Mouse (Mus musculus) heart, embryonic 12.5 days (tissue): ENCODE results near the gene Lad1. TPM values are rescaled to one million over a fixed set of nuclear protein-coding genes. Genes with fewer than 3 reads are reported as not detected.
A peak's percentile ranks its signal among the peaks of the same experiment; 100 is the strongest.

ENCODE experiments used
- ATAC-seq: fragments of 200-750 bp; cut with Nextera tagmentation; 2 replicates; pipeline ENCODE4 v1.8.0; 2017; ENCODE audit warnings: moderate TSS enrichment, moderate library complexity; ENCODE audit not compliant: insufficient number of reproducible peaks, low FRiP score
- H3K27ac ChIP-seq: fragments of 300-500 bp; sonication (generic); 2 replicates; pipeline ENCODE4 v1.5.1; 2016; ENCODE audit warnings: mild to moderate bottlenecking, moderate library complexity; ENCODE audit not compliant: poor library complexity, severe bottlenecking
- H3K27me3 ChIP-seq: fragments of 300-500 bp; sonication (generic); replicated peaks from 2 replicates; pipeline ENCODE4 v1.6.1; 2016; ENCODE audit warnings: mild to moderate bottlenecking, moderate library complexity
- H3K36me3 ChIP-seq: fragments of 300-500 bp; sonication (generic); 2 replicates; pipeline ENCODE4 v1.6.1; 2016; ENCODE audit warnings: mild to moderate bottlenecking, moderate library complexity
- H3K4me1 ChIP-seq: fragments of 300-500 bp; sonication (generic); replicated peaks from 2 replicates; pipeline ENCODE4 v1.6.1; 2016; ENCODE audit warnings: mild to moderate bottlenecking
- H3K4me2 ChIP-seq: fragments of 300-500 bp; sonication (generic); 2 replicates; pipeline ENCODE4 v1.6.1; 2016; ENCODE audit warnings: mild to moderate bottlenecking, moderate library complexity
- H3K4me3 ChIP-seq: fragments of 300-500 bp; sonication (generic); 2 replicates; pipeline ENCODE4 v1.5.1; 2016; ENCODE audit warnings: mild to moderate bottlenecking
- H3K9ac ChIP-seq: fragments of 300-500 bp; sonication (generic); 2 replicates; pipeline ENCODE4 v1.6.1; 2016; ENCODE audit warnings: mild to moderate bottlenecking, moderate library complexity
- H3K9me3 ChIP-seq: fragments of 300-500 bp; sonication (generic); replicated peaks from 2 replicates; pipeline ENCODE4 v1.6.1; 2016; ENCODE audit warnings: mild to moderate bottlenecking, moderate library complexity
- WGBS: fragments of 180-500 bp; shearing (Covaris S2); methylation state at CpG from one replicate; pipeline ENCODE4 v1.1.7; 2016; 5-methylcytosine and 5-hydroxymethylcytosine counted together
- polyA plus RNA-seq: library from polyadenylated mRNA; unstranded; fragments of >200 nt; fragmentation: Nextera tagmentation; extraction: Ambion mirVana; gene quantifications from 2 replicates; pipeline ENCODE4 v1.2.1, GENCODE M21; 2016

The Lad1 gene
- polyA plus RNA-seq, 1 experiment from 2014 or later, result 3.3 TPM

- 76% methylated on average over 2 of the region's 2 CpGs for WGBS
- H3K27me3 ChIP-seq, result no peaks in the 10 kb centered on the region
- H3K9me3 ChIP-seq, result no peaks in the 10 kb centered on the region
- H3K4me2 ChIP-seq, result no peak overlapping the region
- ATAC-seq, result no peak
- 0 out of 2 replicates have a peak overlapping the region, but pooled peaks have one; percentile 2 for H3K9ac ChIP-seq
- peak overlapping the region; percentile 22; the same call in 1 of the 2 replicates for H3K27ac ChIP-seq
- peaks cover 60% of the 10 kb centered on the region for H3K4me1 ChIP-seq
- H3K4me3 ChIP-seq, result no peak overlapping the region
- H3K36me3 ChIP-seq, result peaks cover 55% of the 10 kb centered on the region
Observed at GRCm38 (mm10) chr1:135810180-135810579, 8.2 kb upstream of the Lad1 start.

DNA sequence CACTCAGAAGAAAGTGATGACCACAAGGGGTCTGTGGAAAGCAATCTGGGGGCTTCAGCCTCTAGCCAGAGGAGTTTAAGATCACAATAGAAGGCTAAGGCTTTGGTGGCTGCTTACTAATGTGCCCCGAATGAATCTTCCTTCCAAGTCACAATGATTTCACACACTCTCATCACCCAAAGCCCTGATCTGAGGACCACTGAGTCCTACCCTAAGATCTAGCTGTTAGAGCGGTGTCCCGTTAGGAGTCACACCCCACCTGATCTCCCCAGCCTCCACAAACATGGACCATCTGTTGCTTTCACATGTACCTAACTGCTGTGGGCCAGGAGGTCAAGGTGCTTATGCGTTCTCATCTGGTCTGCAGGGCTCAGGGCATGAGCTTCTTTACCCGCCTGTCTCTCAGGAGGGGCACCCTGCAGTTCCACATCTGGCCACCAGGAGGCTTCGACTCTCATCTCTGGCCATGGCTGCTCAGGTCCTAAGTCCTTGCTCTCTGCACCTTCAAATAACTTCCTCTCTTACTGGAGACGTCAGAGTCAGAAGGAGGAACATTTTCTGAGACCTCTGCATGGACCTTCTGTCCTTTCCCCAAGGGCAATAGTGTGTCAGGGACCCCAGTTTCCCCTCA lies 7.3 kb upstream of the Lad1 start:
- Histone ChIP-seq H3K36me3 (peaks cover 46% of the 10 kb centered on the region), H3K27ac (peak overlapping the region; percentile 56; the same call in 1 of the 2 replicates), H3K4me3 (no peak overlapping the region), H3K4me1 (peaks cover 54% of the 10 kb centered on the region), H3K27me3 (no peaks in the 10 kb centered on the region), H3K9me3 (no peaks in the 10 kb centered on the region), H3K9ac (no peak overlapping the region), H3K4me2 (no peak overlapping the region)
- 28% methylated on average over 7 of the region's 7 CpGs for WGBS
- ATAC-seq, result no peak

DNA sequence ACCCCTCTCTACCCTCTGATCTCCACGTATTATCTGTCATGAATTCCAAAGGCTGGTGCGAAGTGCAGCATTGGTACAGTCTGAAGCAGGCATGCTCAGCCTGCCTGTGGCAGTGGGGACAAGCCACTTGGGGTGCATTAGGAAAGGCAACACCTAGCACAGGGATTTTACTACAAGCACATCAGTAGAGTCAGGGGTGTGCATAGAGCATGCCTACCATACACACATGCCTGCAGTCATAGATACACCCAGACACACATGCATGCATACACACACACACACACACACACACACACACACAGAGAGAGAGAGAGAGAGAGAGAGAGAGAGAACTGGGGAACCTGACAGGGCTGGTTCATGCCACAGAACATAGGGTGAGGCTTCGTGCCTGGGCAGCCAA lies 6.2 kb upstream of the Lad1 start:
- Histone ChIP-seq H3K4me2 (no peak overlapping the region), H3K9ac (peak overlapping the region; percentile 18; the same call in 1 of the 2 replicates), H3K27me3 (peaks cover 3% of the 10 kb centered on the region), H3K4me3 (no peak overlapping the region), H3K36me3 (peaks cover 42% of the 10 kb centered on the region), H3K4me1 (peaks cover 54% of the 10 kb centered on the region), H3K9me3 (no peaks in the 10 kb centered on the region), H3K27ac (peak overlapping the region; percentile 80)
- WGBS, result 42% methylated on average over 3 of the region's 3 CpGs
- peak; percentile 2; the same call in 1 of the 2 replicates for ATAC-seq

DNA sequence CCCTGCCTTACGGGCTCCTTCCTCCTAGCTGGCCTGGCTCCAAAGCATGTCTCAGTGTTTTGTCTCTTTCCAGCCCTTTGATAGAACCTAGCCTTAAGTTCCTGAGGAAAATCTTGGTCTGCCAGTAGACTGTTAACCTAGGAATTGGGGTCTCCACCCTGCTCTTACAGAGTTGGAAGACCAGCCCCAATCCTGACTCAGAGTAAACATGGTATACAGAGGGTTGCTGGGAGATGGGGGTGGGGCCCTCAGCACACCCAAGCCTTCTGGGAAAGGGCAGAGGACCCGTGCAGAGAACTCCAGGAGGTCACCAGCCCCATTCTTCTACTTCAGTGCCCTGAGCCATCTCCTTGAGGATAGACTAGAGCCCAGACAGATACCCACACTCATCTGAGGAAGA lies 5.8 kb upstream of the Lad1 start:
- WGBS, result 19% methylated on average over 2 of the region's 2 CpGs
- H3K9ac ChIP-seq, result 0 out of 2 replicates have a peak overlapping the region, but pooled peaks have one; percentile 18
- H3K4me2 ChIP-seq, result no peak overlapping the region
- H3K27me3 ChIP-seq, result peaks cover 7% of the 10 kb centered on the region
- ATAC-seq, result peak; percentile 36; the same call in 1 of the 2 replicates
- H3K9me3 ChIP-seq, result no peaks in the 10 kb centered on the region
- H3K4me1 ChIP-seq, result peaks cover 50% of the 10 kb centered on the region
- H3K4me3 ChIP-seq, result no peak overlapping the region
- H3K27ac ChIP-seq, result peak overlapping the region; percentile 80
- peaks cover 38% of the 10 kb centered on the region for H3K36me3 ChIP-seq

- peak; percentile 20; the same call in 1 of the 2 replicates for ATAC-seq
- WGBS, result 55% methylated on average over 4 of the region's 4 CpGs
- no peak overlapping the region for H3K4me2 ChIP-seq
- H3K36me3 ChIP-seq, result peaks cover 34% of the 10 kb centered on the region
- H3K27ac ChIP-seq, result peak overlapping the region; percentile 80
- H3K9me3 ChIP-seq, result no peaks in the 10 kb centered on the region
- H3K4me3 ChIP-seq, result no peak overlapping the region
- no peak overlapping the region for H3K9ac ChIP-seq
- H3K27me3 ChIP-seq, result peaks cover 9% of the 10 kb centered on the region
- H3K4me1 ChIP-seq, result peaks cover 48% of the 10 kb centered on the region
Observed at GRCm38 (mm10) chr1:135813071-135813470, 5.3 kb upstream of the Lad1 start.

- no peak overlapping the region for H3K4me3 ChIP-seq
- H3K9me3 ChIP-seq, result no peaks in the 10 kb centered on the region
- H3K4me2 ChIP-seq, result no peak overlapping the region
- peak overlapping the region; percentile 80; the same call in 1 of the 2 replicates for H3K27ac ChIP-seq
- WGBS, result 77% methylated on average over 5 of the region's 5 CpGs
- peaks cover 48% of the 10 kb centered on the region for H3K4me1 ChIP-seq
- peaks cover 11% of the 10 kb centered on the region for H3K27me3 ChIP-seq
- H3K36me3 ChIP-seq, result peaks cover 26% of the 10 kb centered on the region
- no peak for ATAC-seq
- no peak overlapping the region for H3K9ac ChIP-seq
Observed at GRCm38 (mm10) chr1:135813687-135814395, 4.6 kb upstream of the Lad1 start.

GRCm38 (mm10) chr1:135814531-135814930 lies 3.9 kb upstream of the Lad1 start:
- Histone ChIP-seq H3K27me3 (peaks cover 18% of the 10 kb centered on the region), H3K4me1 (peaks cover 47% of the 10 kb centered on the region), H3K4me2 (no peak overlapping the region), H3K4me3 (no peak overlapping the region), H3K27ac (no peak overlapping the region), H3K36me3 (peaks cover 19% of the 10 kb centered on the region), H3K9ac (no peak overlapping the region), H3K9me3 (no peaks in the 10 kb centered on the region)
- WGBS, result 80% methylated on average over 5 of the region's 5 CpGs
- ATAC-seq, result no peak

DNA sequence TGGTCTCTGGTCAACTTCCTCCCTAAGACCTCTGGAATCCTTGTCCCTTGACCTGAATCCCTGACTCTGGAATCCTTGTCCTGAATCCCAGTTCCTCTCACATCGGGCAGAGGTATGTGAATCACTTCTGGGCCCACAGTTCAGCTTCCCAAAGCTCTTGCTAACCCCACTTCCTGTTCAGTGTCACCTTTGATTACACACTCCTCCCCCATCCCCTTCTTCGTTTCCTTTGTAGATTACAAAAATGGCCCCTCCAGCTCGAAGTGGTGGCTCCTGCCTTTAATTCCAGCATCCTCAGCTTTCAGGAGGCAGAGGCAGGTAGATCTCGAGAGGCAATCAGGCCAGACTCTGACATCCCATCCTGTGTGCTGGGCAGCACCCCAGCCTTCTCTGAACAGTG lies 803 bp upstream of the Lad1 start:
- H3K9ac ChIP-seq, result no peak overlapping the region
- peaks cover 48% of the 10 kb centered on the region for H3K27me3 ChIP-seq
- 55% methylated on average over 4 of the region's 4 CpGs for WGBS
- no peaks in the 10 kb centered on the region for H3K36me3 ChIP-seq
- H3K4me2 ChIP-seq, result 0 out of 2 replicates have a peak overlapping the region, but pooled peaks have one; percentile 99
- H3K27ac ChIP-seq, result no peak overlapping the region
- ATAC-seq, result no peak
- H3K4me1 ChIP-seq, result peaks cover 45% of the 10 kb centered on the region
- no peak overlapping the region for H3K4me3 ChIP-seq
- H3K9me3 ChIP-seq, result no peaks in the 10 kb centered on the region

GRCm38 (mm10) chr1:135820071-135820470 lies 1.7 kb downstream of the Lad1 start:
- no peak overlapping the region for H3K27ac ChIP-seq
- no peak for ATAC-seq
- no peaks in the 10 kb centered on the region for H3K36me3 ChIP-seq
- peaks cover 35% of the 10 kb centered on the region; the same call in 1 of the 2 replicates for H3K4me1 ChIP-seq
- H3K4me3 ChIP-seq, result no peak overlapping the region
- WGBS, result 83% methylated on average over 10 of the region's 10 CpGs
- no peaks in the 10 kb centered on the region for H3K9me3 ChIP-seq
- no peak overlapping the region for H3K9ac ChIP-seq
- H3K4me2 ChIP-seq, result no peak overlapping the region
- peaks cover 50% of the 10 kb centered on the region for H3K27me3 ChIP-seq

GRCm38 (mm10) chr1:135820736-135821364 lies 2.5 kb downstream of the Lad1 start:
- WGBS, result 78% methylated on average over 16 of the region's 16 CpGs
- Histone ChIP-seq H3K4me2 (no peak overlapping the region), H3K9me3 (no peaks in the 10 kb centered on the region), H3K27me3 (peaks cover 50% of the 10 kb centered on the region), H3K36me3 (no peaks in the 10 kb centered on the region), H3K4me1 (peaks cover 35% of the 10 kb centered on the region; the same call in 1 of the 2 replicates), H3K27ac (no peak overlapping the region), H3K4me3 (no peak overlapping the region), H3K9ac (no peak overlapping the region)
- ATAC-seq, result no peak

DNA sequence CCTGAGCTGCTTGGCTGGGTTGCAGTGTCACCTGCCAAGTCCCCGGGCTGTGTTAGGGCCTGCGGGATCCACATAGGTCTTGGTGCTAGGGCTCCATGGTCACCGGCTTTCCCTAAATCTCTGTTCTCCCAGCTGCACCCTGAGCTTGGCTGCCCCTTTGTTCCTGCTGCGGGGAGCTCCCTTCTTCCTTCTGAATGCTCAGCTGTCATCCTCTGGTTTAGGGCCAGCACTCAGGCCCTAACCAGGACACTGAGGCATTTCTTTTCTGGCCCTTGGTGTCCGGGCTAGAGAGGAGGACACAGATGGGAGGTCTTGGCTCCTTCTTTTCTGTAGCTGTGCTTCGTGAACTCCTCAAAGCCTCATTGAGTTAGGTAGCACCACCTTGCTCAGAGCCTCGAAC lies 3.4 kb downstream of the Lad1 start:
- H3K27me3 ChIP-seq, result peaks cover 50% of the 10 kb centered on the region
- H3K9me3 ChIP-seq, result no peaks in the 10 kb centered on the region
- H3K27ac ChIP-seq, result no peak overlapping the region
- peaks cover 33% of the 10 kb centered on the region; the same call in 1 of the 2 replicates for H3K4me1 ChIP-seq
- WGBS, result 85% methylated on average over 7 of the region's 7 CpGs
- no peaks in the 10 kb centered on the region for H3K36me3 ChIP-seq
- no peak overlapping the region for H3K4me3 ChIP-seq
- H3K4me2 ChIP-seq, result no peak overlapping the region
- H3K9ac ChIP-seq, result no peak overlapping the region
- no peak for ATAC-seq
